Mouse (Mus musculus) liver, embryonic 14.5 days (tissue): ENCODE measurements around the gene Olfr172. TPM values are rescaled to one million over a fixed set of nuclear protein-coding genes. Genes with fewer than 3 reads are reported as not detected.

Source experiments
- ATAC-seq: fragments of 200-750 bp; cut with Nextera tagmentation; 2 replicates; pipeline ENCODE4 v1.8.0; 2017; ENCODE audit warnings: moderate number of reproducible peaks, mild to moderate bottlenecking, moderate library complexity; ENCODE audit not compliant: insufficient read depth
- DNase-seq, 3 experiments: peaks; one replicate each; pipeline ENCODE4 v3.0.0-alpha.2; 2012 to 2013; ENCODE audit warnings: low read depth in 3 of 3, low spot score in 3 of 3
- H3K27ac ChIP-seq: fragments of 300-500 bp; sonication (generic); 2 replicates; pipeline ENCODE4 v1.5.1; 2014; ENCODE audit warnings: moderate library complexity, mild to moderate bottlenecking, control low read depth, inconsistent platforms
- H3K27me3 ChIP-seq: fragments of 300-500 bp; sonication (generic); 2 replicates; pipeline ENCODE4 v1.6.1; 2014; ENCODE audit warnings: mild to moderate bottlenecking, low read length, moderate library complexity; ENCODE audit not compliant: control insufficient read depth, insufficient read depth
- H3K36me3 ChIP-seq: fragments of 300-500 bp; sonication (generic); replicated peaks from 2 replicates; pipeline ENCODE4 v1.6.1; 2014; ENCODE audit warnings: low read depth; ENCODE audit not compliant: control insufficient read depth, insufficient read depth
- H3K4me1 ChIP-seq, 2 experiments: fragments of 200-500 bp in 1 of 2; fragments of 300-500 bp in 1 of 2; sonication (generic) in 1 of 2; replicated peaks; 2 replicates each; pipeline ENCODE4 v1.6.1; 2012 to 2014; ENCODE audit warnings: antibody characterized with exemption in 1 of 2, inconsistent platforms in 1 of 2, low read length in 1 of 2; ENCODE audit not compliant: control insufficient read depth in 2 of 2, insufficient read depth in 2 of 2
- H3K4me2 ChIP-seq: fragments of 300-500 bp; sonication (generic); 2 replicates; pipeline ENCODE4 v1.6.1; 2014; ENCODE audit warnings: low read depth, mild to moderate bottlenecking, control low read depth, moderate library complexity
- H3K4me3 ChIP-seq, 2 experiments: fragments of 200-500 bp in 1 of 2; fragments of 300-500 bp in 1 of 2; sonication (generic) in 1 of 2; 2 replicates each; pipeline ENCODE4 v1.5.1; 2012 to 2014; ENCODE audit warnings: low read depth in 2 of 2, low read length in 2 of 2, mild to moderate bottlenecking in 2 of 2, control low read depth in 1 of 2, inconsistent platforms in 1 of 2, moderate library complexity in 1 of 2; ENCODE audit not compliant: insufficient read depth in 1 of 2
- H3K9ac ChIP-seq: fragments of 300-500 bp; sonication (generic); replicated peaks from 2 replicates; pipeline ENCODE4 v1.6.1; 2014; ENCODE audit warnings: mild to moderate bottlenecking, control low read depth, moderate library complexity
- H3K9me3 ChIP-seq: fragments of 300-500 bp; sonication (generic); 2 replicates; pipeline ENCODE4 v1.6.1; 2016; ENCODE audit warnings: low read length, mixed read lengths; ENCODE audit not compliant: control insufficient read depth
- CTCF ChIP-seq: IDR thresholded peaks from 2 replicates; pipeline ENCODE4 v1.5.1; 2016; ENCODE audit warnings: antibody characterized with exemption, low read depth, control low read depth
- EP300 ChIP-seq: IDR thresholded peaks from 2 replicates; pipeline ENCODE4 v1.6.1; 2016; ENCODE audit warnings: antibody characterized with exemption, low read depth
- WGBS: fragments of 180-500 bp; shearing (Covaris S2); extraction: QIAGEN DNeasy Blood & Tissue Kit; methylation state at CpG from one replicate; pipeline ENCODE4 v1.1.7; 2014; ENCODE audit not compliant: insufficient replicate concordance; 5-methylcytosine and 5-hydroxymethylcytosine counted together
- polyA plus RNA-seq, 2 experiments: library from polyadenylated mRNA; depleted of rRNA in 1 of 2; stranded (reverse) in 1 of 2; unstranded in 1 of 2; fragments of >200 nt; fragmentation: Nextera tagmentation in 1 of 2; extraction: Ambion mirVana in 1 of 2; gene quantifications; 2 replicates each; pipeline versions ENCODE4 v1.2.1 to v1.2.3; 2012 to 2014

The Olfr172 gene
- not detected in 2 replicates for polyA plus RNA-seq (2012; rRNA removed)
- not detected in 2 replicates for polyA plus RNA-seq (2014; fragmentation: Nextera tagmentation; extraction: Ambion mirVana)

DNA sequence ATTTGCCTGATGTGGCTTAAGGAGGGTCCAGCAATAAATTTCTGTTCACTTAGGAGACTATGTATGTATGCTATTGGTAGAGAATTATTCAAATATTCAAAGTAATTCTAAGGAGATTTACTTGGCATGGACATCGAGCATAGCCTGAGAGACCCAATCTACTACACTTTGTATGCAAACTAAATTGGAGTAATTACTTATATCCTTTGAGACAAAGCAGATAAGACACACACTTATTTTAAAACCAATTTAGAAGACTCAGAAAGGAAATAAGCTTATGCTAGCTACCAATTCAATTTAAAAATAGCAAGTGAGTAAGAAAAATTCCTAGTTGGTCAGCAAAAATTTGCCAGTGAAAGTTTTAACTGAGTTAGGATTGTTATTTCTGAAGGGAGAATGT lies at the start of gene Olfr172:
Olfr172 (minus strand) TSS at position 101 of the 400 bp plus-strand sequence.
- no peaks in the 10 kb centered on the region for H3K36me3 ChIP-seq
- no peak within 1 kb of the TSS for H3K4me3 ChIP-seq
- TF ChIP-seq EP300 (no peak), CTCF (no peak)
- ATAC-seq: no peak
- H3K4me1 ChIP-seq: no peaks in the 10 kb centered on the region
- no peaks in the 10 kb centered on the region for H3K27me3 ChIP-seq
- H3K9ac ChIP-seq: no peak within 1 kb of the TSS
- 55% methylated on average over 1 of the region's 1 CpGs for WGBS
- DNase-seq: no peak
- no peak within 1 kb of the TSS for H3K4me2 ChIP-seq
- H3K27ac ChIP-seq: no peak within 1 kb of the TSS
- no peaks in the 10 kb centered on the region for H3K9me3 ChIP-seq

DNA sequence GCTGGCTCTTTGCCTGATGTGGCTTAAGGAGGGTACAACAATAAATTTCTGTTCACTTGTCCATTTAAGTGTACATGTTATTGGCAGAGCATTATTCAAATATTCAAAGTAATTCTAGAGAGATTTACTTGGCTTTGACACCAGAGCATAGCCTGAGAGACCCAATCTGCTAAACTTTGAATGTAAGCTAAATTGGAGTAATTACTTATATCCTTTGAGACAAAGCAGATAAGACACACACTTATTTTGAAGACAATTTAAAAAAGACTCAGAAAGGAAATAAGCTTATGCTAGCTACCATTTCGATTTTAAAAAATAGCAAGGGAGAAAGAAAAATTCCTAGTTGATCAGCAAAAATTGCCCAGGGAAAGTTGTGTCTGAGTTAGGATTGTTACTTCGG lies 37.2 kb upstream of the Olfr172 start, which contains the start of gene Olfr173:
Olfr173 (minus strand) TSS at position 101 of the 400 bp plus-strand sequence.
- ATAC-seq (no peak), DNase-seq (no peak)
- Histone ChIP-seq H3K4me1 (no peaks in the 10 kb centered on the region), H3K4me3 (no peak within 1 kb of the TSS), H3K27ac (no peak within 1 kb of the TSS), H3K36me3 (no peaks in the 10 kb centered on the region), H3K4me2 (no peak within 1 kb of the TSS), H3K9me3 (no peaks in the 10 kb centered on the region), H3K9ac (no peak within 1 kb of the TSS), H3K27me3 (no peaks in the 10 kb centered on the region)
- TF ChIP-seq EP300: no peak
- TF ChIP-seq CTCF: no peak
- 39% methylated on average over 2 of the region's 2 CpGs for WGBS

DNA sequence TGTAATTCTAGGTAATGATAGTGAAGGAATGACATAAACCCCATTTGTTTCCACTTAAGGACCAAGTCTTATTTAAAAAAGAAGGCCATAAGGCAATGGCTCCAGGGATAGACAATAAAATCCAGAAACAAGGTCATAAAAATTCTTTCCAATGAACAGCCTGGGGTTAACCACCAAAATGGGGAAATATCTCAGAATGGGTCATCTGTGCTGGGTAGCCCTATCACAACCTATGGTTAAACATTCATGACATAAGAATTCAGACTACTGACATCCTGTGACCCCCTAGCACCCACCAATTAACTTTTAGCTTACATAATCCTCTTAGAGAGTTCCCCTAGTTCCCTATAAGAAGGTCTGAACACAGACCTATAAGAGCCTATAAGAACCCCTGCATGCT lies 6.8 kb downstream of the Olfr172 start:
- H3K27ac ChIP-seq: no peak overlapping the region
- ATAC-seq (no peak), DNase-seq (no peak)
- no peaks in the 10 kb centered on the region for H3K36me3 ChIP-seq
- no peaks in the 10 kb centered on the region for H3K9me3 ChIP-seq
- no peak overlapping the region for H3K4me2 ChIP-seq
- no peak overlapping the region for H3K9ac ChIP-seq
- H3K27me3 ChIP-seq: no peaks in the 10 kb centered on the region
- no peak overlapping the region for H3K4me3 ChIP-seq
- TF ChIP-seq EP300 (no peak), CTCF (no peak)
- H3K4me1 ChIP-seq: no peaks in the 10 kb centered on the region

GRCm38 (mm10) chr16:58751314-58751713 lies 11.7 kb downstream of the Olfr172 start:
- Histone ChIP-seq H3K4me3 (no peak overlapping the region), H3K27ac (no peak overlapping the region), H3K4me2 (no peak overlapping the region), H3K27me3 (no peaks in the 10 kb centered on the region), H3K9ac (no peak overlapping the region), H3K9me3 (no peaks in the 10 kb centered on the region), H3K36me3 (no peaks in the 10 kb centered on the region), H3K4me1 (no peaks in the 10 kb centered on the region)
- DNase-seq (no peak), ATAC-seq (no peak)
- WGBS: 33% methylated on average over 1 of the region's 1 CpGs
- no peak for TF ChIP-seq EP300
- TF ChIP-seq CTCF: peak; percentile 57

DNA sequence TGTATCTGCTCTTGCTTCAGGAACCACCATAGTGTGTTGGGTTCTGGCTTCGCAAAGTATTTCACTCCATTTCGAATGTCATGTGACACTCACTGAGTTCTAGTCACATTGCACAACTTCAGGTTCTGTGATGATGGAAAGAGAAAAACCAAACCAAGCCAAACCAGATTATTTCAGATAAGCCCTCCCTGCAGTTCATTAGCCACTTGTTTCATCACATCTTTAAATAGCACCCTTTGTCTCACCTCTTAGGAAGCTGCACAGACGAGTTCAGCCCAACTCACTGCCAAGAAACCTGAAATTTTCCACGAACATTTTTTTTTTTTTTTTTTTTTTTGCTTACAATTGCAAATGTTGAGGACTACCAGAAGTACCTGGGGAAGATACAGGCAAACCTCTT lies 16.3 kb downstream of the Olfr172 start:
- WGBS: 55% methylated on average over 4 of the region's 4 CpGs
- ATAC-seq (no peak), DNase-seq (no peak)
- H3K4me3 ChIP-seq: no peak overlapping the region
- no peaks in the 10 kb centered on the region for H3K4me1 ChIP-seq
- H3K9me3 ChIP-seq: no peaks in the 10 kb centered on the region
- no peak overlapping the region for H3K27ac ChIP-seq
- H3K27me3 ChIP-seq: no peaks in the 10 kb centered on the region
- H3K4me2 ChIP-seq: no peak overlapping the region
- no peaks in the 10 kb centered on the region for H3K36me3 ChIP-seq
- no peak for TF ChIP-seq EP300
- no peak for TF ChIP-seq CTCF
- no peak overlapping the region for H3K9ac ChIP-seq
